Mouse (Mus musculus): Measurements from ENCODE around the gene Map3k12. TPM values are rescaled to one million over a fixed set of nuclear protein-coding genes. Genes with fewer than 3 reads are reported as not detected.

Map3k12 gene
- polyA plus RNA-seq, 1 experiment from 2014 or later: 10.0 TPM

DNA sequence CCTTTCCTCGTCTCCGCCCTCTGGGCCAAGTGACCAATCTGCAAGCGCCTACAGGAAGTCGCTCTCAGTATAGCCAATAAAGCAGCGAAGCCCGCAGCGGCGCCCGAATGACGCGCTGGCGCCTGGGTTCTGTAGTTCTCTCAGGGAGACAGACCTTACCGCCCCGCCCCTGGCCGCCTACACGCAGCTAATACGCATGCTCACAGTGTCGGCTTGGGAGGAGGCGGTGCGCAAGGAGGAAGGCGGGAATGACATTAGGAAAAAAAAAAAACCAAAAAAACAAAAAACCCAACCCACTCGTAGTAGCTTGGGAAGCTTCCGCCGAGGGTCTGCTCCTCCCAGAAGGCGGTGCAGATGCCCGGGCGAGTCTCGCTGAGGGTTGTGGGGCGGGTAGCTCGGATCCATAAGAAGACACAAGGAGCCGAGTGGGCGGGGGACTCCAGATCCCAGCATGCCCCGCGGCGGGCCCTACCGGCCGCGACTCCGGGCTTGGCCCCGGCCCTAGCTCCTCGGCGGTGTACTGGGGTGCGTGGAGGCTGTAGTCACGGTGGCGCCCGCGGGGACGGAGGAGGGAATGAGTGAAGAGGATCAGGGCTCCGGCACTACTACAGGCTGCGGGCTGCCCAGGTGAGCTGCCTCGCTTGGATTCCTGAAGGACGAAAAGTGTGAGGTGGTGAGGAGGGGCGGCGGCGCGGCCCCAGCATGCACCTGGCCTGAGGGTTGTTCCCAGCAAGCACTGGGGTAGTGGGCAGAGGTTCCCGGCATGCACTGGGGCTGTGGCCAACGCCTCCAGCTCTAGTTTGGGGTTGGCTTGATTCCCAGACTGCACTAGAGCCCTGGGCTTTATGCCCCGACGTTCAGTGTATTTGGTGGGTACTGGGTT is 1.4 kb upstream of the Map3k12 start, which contains the start of gene Tarbp2:
Gene Tarbp2 (plus strand): TSS at position 217 of the 883 bp plus-strand sequence.
- ATAC-seq (replicated peaks; ENCODE audit: insufficient number of reproducible peaks, low FRiP score, low TSS enrichment): peak; percentile 93
- peaks cover 5% of the 10 kb centered on the region; the same call in 1 of the 2 replicates for H3K36me3 ChIP-seq (ENCODE audit: control insufficient read depth, insufficient read depth, low read length)
- peak within 1 kb of the TSS; percentile 94 for H3K9ac ChIP-seq (ENCODE audit: low read depth, low read length)
- H3K27me3 ChIP-seq (ENCODE audit: control insufficient read depth, insufficient read depth, low read length): no peaks in the 10 kb centered on the region
- peaks cover 25% of the 10 kb centered on the region for H3K4me1 ChIP-seq (ENCODE audit: control insufficient read depth, insufficient read depth, low read length)
- peak within 1 kb of the TSS; percentile 65 for H3K4me3 ChIP-seq (ENCODE audit: low read depth, low read length)
- H3K4me2 ChIP-seq: peak within 1 kb of the TSS; percentile 80
- no peaks in the 10 kb centered on the region for H3K9me3 ChIP-seq (replicated peaks; ENCODE audit: control insufficient read depth, low read length)
- peak within 1 kb of the TSS; percentile 96 for H3K27ac ChIP-seq (ENCODE audit: low read depth, low read length)
- under 1% methylated on average over 60 of the region's 60 CpGs for WGBS (ENCODE audit: insufficient replicate concordance)

DNA sequence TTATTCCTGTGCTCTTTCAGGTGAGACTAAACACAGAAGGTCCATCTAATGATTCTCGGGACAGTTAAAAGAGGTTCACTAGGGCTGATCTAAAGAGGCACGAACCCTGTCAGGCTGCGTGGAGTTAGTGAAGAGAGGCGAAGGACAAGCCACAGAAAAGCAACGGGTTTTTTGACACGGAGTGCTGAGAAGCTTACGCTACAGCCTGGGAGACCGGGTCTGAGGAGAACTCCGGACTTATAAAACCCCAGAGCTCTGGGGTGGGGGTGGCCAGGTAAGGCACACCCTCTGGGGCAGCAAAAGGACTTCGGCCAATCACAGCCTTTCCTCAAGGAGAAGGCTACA is 739 bp upstream of the Map3k12 start:
- H3K36me3 ChIP-seq (ENCODE audit: control insufficient read depth, insufficient read depth, low read length): peaks cover 5% of the 10 kb centered on the region; the same call in 1 of the 2 replicates
- H3K9me3 ChIP-seq (replicated peaks; ENCODE audit: control insufficient read depth, low read length): no peaks in the 10 kb centered on the region
- peaks cover 25% of the 10 kb centered on the region for H3K4me1 ChIP-seq (ENCODE audit: control insufficient read depth, insufficient read depth, low read length)
- no peaks in the 10 kb centered on the region for H3K27me3 ChIP-seq (ENCODE audit: control insufficient read depth, insufficient read depth, low read length)
- H3K9ac ChIP-seq (ENCODE audit: low read depth, low read length): peak overlapping the region; percentile 76
- no peak; the same call in 1 of the 2 replicates for ATAC-seq (replicated peaks; ENCODE audit: insufficient number of reproducible peaks, low FRiP score, low TSS enrichment)
- H3K27ac ChIP-seq (ENCODE audit: low read depth, low read length): peak overlapping the region; percentile 96
- H3K4me2 ChIP-seq: peak overlapping the region; percentile 80
- H3K4me3 ChIP-seq (ENCODE audit: low read depth, low read length): peak overlapping the region; percentile 65
- WGBS (ENCODE audit: insufficient replicate concordance): 0% methylated on average over 10 of the region's 10 CpGs

DNA sequence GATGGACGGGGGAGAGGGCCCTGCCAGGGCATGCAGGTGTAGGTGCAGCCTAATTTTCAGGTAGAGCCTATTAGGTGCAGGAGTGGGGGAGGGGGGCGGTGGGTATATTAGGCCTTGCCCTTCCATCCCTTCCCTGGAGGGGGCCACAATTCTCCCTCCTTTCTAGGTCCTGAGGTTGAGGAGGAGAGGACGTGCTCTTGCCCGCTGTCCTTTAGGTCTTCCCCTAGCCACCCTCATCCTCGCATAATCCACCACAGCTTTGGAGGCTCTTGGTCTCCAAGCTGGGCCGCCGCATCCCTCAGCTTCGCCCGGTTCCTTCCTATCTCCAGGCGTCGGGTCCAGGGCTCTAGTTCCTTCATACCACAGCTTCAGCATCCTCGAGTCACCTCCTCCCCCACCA is 571 bp downstream of the Map3k12 start:
- H3K36me3 ChIP-seq (ENCODE audit: control insufficient read depth, insufficient read depth, low read length): 0 out of 2 replicates have a peak, but pooled peaks cover 1% of the 10 kb centered on the region
- peak overlapping the region; percentile 96 for H3K27ac ChIP-seq (ENCODE audit: low read depth, low read length)
- H3K4me3 ChIP-seq (ENCODE audit: low read depth, low read length): peak overlapping the region; percentile 65
- H3K4me1 ChIP-seq (ENCODE audit: control insufficient read depth, insufficient read depth, low read length): peaks cover 38% of the 10 kb centered on the region
- no peak for ATAC-seq (replicated peaks; ENCODE audit: insufficient number of reproducible peaks, low FRiP score, low TSS enrichment)
- peak overlapping the region; percentile 76 for H3K9ac ChIP-seq (ENCODE audit: low read depth, low read length)
- H3K27me3 ChIP-seq (ENCODE audit: control insufficient read depth, insufficient read depth, low read length): no peaks in the 10 kb centered on the region
- peak overlapping the region; percentile 80 for H3K4me2 ChIP-seq
- 1% methylated on average over 12 of the region's 12 CpGs for WGBS (ENCODE audit: insufficient replicate concordance)
- H3K9me3 ChIP-seq (replicated peaks; ENCODE audit: control insufficient read depth, low read length): no peaks in the 10 kb centered on the region

DNA sequence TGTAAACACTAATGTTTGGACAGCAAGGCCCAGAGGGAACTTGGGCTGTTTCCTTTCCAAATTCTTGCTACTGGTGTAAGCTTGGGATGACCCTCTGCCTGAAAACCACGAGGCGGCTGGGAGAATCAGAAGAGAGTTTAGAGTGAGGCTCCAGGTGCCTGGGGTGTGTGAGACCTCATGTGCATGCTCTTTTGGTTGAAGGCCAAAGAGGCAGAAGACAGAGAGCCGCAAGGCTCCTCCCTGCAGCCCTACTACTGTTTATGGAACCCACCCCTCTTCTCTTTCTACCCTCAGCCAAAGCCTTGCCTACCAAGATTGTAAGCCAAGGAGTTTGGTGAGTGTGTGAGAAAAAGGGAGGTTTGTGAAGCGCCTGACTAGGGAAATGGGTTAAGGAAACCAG is 1.1 kb downstream of the Map3k12 start:
- Histone ChIP-seq H3K9ac (ENCODE audit: low read depth, low read length) (no peak overlapping the region; the same call in 1 of the 2 replicates), H3K4me3 (ENCODE audit: low read depth, low read length) (peak overlapping the region; percentile 65), H3K27ac (ENCODE audit: low read depth, low read length) (no peak overlapping the region), H3K4me2 (peak overlapping the region; percentile 80), H3K36me3 (ENCODE audit: control insufficient read depth, insufficient read depth, low read length) (no peaks in the 10 kb centered on the region), H3K9me3 (replicated peaks; ENCODE audit: control insufficient read depth, low read length) (no peaks in the 10 kb centered on the region), H3K27me3 (ENCODE audit: control insufficient read depth, insufficient read depth, low read length) (no peaks in the 10 kb centered on the region), H3K4me1 (ENCODE audit: control insufficient read depth, insufficient read depth, low read length) (peaks cover 42% of the 10 kb centered on the region)
- ATAC-seq (replicated peaks; ENCODE audit: insufficient number of reproducible peaks, low FRiP score, low TSS enrichment): no peak
- 58% methylated on average over 4 of the region's 4 CpGs for WGBS (ENCODE audit: insufficient replicate concordance)

DNA sequence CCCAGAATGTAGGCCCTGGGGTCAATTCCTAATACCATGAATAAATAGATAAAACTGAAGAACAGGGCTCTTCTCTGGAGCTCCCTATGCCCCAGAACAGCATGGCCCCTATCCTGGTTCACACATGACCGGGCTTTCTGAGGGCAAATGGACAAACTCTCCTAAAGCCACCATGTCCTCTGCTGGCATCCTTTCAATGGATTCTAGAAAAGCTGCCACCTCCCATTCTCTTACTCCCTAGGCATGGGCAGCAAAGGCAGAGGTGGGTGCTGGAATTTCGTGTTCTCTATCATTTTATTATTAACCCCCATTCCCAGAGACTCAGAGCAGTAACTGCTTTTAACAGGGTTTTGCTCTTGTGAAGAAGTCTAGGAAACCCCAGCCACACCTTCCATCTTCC is 1.6 kb downstream of the Map3k12 start:
- Histone ChIP-seq H3K4me3 (ENCODE audit: low read depth, low read length) (no peak overlapping the region), H3K9me3 (replicated peaks; ENCODE audit: control insufficient read depth, low read length) (no peaks in the 10 kb centered on the region), H3K4me1 (ENCODE audit: control insufficient read depth, insufficient read depth, low read length) (peaks cover 38% of the 10 kb centered on the region), H3K27ac (ENCODE audit: low read depth, low read length) (no peak overlapping the region), H3K4me2 (no peak overlapping the region), H3K9ac (ENCODE audit: low read depth, low read length) (no peak overlapping the region), H3K27me3 (ENCODE audit: control insufficient read depth, insufficient read depth, low read length) (no peaks in the 10 kb centered on the region), H3K36me3 (ENCODE audit: control insufficient read depth, insufficient read depth, low read length) (no peaks in the 10 kb centered on the region)
- ATAC-seq (replicated peaks; ENCODE audit: insufficient number of reproducible peaks, low FRiP score, low TSS enrichment): no peak
- 88% methylated on average over 2 of the region's 2 CpGs for WGBS (ENCODE audit: insufficient replicate concordance)

DNA sequence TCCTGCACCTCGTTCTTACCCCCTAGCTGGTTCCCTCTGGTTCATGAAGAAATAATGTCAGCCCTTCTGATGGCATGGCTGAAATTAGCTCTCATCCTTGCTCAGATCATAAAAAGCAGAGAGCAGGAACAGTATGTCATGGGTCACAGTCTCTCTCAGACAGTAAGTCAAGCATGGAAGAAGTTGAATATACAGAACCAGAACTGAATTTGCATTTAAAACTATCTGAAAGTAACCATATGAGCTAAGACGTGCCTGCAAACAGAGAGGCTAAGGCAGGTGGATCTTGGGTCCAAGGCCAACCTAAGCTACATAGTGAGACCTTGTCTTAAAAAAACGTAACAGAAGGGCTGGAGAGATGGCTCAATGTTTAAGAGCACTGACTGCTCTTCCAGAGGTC is 3.9 kb downstream of the Map3k12 start:
- no peak overlapping the region for H3K27ac ChIP-seq (ENCODE audit: low read depth, low read length)
- no peak for ATAC-seq (replicated peaks; ENCODE audit: insufficient number of reproducible peaks, low FRiP score, low TSS enrichment)
- peaks cover 37% of the 10 kb centered on the region for H3K4me1 ChIP-seq (ENCODE audit: control insufficient read depth, insufficient read depth, low read length)
- H3K9me3 ChIP-seq (replicated peaks; ENCODE audit: control insufficient read depth, low read length): no peaks in the 10 kb centered on the region
- no peak overlapping the region for H3K4me3 ChIP-seq (ENCODE audit: low read depth, low read length)
- H3K4me2 ChIP-seq: no peak overlapping the region
- H3K9ac ChIP-seq (ENCODE audit: low read depth, low read length): no peak overlapping the region
- no peaks in the 10 kb centered on the region for H3K36me3 ChIP-seq (ENCODE audit: control insufficient read depth, insufficient read depth, low read length)
- WGBS (ENCODE audit: insufficient replicate concordance): 75% methylated on average over 3 of the region's 3 CpGs
- H3K27me3 ChIP-seq (ENCODE audit: control insufficient read depth, insufficient read depth, low read length): no peaks in the 10 kb centered on the region

DNA sequence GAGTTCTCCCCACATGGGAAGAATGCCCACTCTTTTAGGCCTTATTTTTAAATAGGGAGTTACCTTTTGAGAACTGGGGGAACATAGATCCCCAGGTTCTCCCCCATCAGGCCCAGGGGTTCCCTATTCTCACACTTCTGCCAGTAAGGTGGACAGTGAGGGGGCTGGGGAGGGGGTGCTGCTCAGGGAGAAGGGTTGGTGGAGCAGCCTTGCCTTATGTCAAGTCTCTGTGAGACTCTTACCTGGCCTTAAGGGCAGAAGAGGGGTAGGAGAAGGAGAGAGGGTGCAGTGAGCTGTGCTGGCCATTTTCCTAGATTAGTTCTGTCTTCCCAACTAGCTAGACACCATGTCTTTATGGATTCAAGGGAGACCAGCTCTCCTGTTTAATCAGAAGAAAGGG is 4.4 kb downstream of the Map3k12 start:
- no peak overlapping the region for H3K4me3 ChIP-seq (ENCODE audit: low read depth, low read length)
- no peaks in the 10 kb centered on the region for H3K36me3 ChIP-seq (ENCODE audit: control insufficient read depth, insufficient read depth, low read length)
- H3K4me1 ChIP-seq (ENCODE audit: control insufficient read depth, insufficient read depth, low read length): peaks cover 37% of the 10 kb centered on the region
- no peaks in the 10 kb centered on the region for H3K9me3 ChIP-seq (replicated peaks; ENCODE audit: control insufficient read depth, low read length)
- no peak overlapping the region for H3K9ac ChIP-seq (ENCODE audit: low read depth, low read length)
- H3K27ac ChIP-seq (ENCODE audit: low read depth, low read length): no peak overlapping the region
- no peak for ATAC-seq (replicated peaks; ENCODE audit: insufficient number of reproducible peaks, low FRiP score, low TSS enrichment)
- no peaks in the 10 kb centered on the region for H3K27me3 ChIP-seq (ENCODE audit: control insufficient read depth, insufficient read depth, low read length)
- H3K4me2 ChIP-seq: no peak overlapping the region

DNA sequence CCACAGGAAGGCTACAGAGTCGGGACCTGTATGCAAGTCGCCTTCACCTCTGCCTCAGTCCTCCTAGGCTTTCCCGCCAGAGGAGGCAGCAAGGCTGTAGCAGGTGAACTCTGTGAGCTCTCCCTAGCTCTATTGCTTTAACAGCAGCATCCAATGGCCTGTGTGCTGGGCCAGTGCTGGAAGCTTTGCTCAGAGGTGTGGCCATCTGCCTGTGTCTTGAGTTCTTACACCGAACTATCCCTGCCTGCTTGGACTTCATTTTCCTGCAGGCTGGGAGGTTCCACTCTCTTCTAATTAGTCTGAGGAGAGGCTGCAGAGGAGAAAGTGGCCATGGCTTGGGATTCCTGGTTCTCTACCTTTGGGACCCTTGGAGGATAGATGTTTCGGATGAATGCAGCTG is 4.9 kb downstream of the Map3k12 start:
- no peak overlapping the region for H3K4me3 ChIP-seq (ENCODE audit: low read depth, low read length)
- no peak overlapping the region for H3K4me2 ChIP-seq

More for the DNA sequence above, 4.9 kb downstream of the Map3k12 start:
- no peaks in the 10 kb centered on the region for H3K27me3 ChIP-seq (ENCODE audit: control insufficient read depth, insufficient read depth, low read length)
- H3K9me3 ChIP-seq (replicated peaks; ENCODE audit: control insufficient read depth, low read length): no peaks in the 10 kb centered on the region
- H3K4me1 ChIP-seq (ENCODE audit: control insufficient read depth, insufficient read depth, low read length): peaks cover 37% of the 10 kb centered on the region
- H3K27ac ChIP-seq (ENCODE audit: low read depth, low read length): peak overlapping the region; percentile 32; the same call in 1 of the 2 replicates
- no peak for ATAC-seq (replicated peaks; ENCODE audit: insufficient number of reproducible peaks, low FRiP score, low TSS enrichment)
- H3K36me3 ChIP-seq (ENCODE audit: control insufficient read depth, insufficient read depth, low read length): no peaks in the 10 kb centered on the region
- WGBS (ENCODE audit: insufficient replicate concordance): 45% methylated on average over 5 of the region's 5 CpGs
- H3K9ac ChIP-seq (ENCODE audit: low read depth, low read length): no peak overlapping the region
